In genomic region chr6:48608124-48608523, GRCm38 (mm10) we compare ENCODE assay signal across 27 mouse cellular contexts. TPM values are rescaled to one million over a fixed set of nuclear protein-coding genes. Genes with fewer than 3 reads are reported as not detected.
"Had no signal": no experiment of that assay in that cellular context is flagged by ENCODE, and none has a peak within 500 bp of the region (broad histone marks: within the 10 kb centered on the region; RNA-seq: fewer than 3 reads in every experiment).

No protein-coding gene starts in this region.

- H3K4me2 ChIP-seq: kidney, embryonic 15.5 days; limb, embryonic 12.5 days; limb, embryonic 15.5 days; liver, embryonic 12.5 days; liver, embryonic 15.5 days; midbrain, embryonic 12.5 days; midbrain, embryonic 15.5 days; neural tube, embryonic 12.5 days; neural tube, embryonic 15.5 days; stomach, embryonic 15.5 days had no signal

- H3K27me3 ChIP-seq: kidney, embryonic 15.5 days; limb, embryonic 12.5 days; limb, embryonic 15.5 days; liver, embryonic 12.5 days; liver, embryonic 15.5 days; midbrain, embryonic 12.5 days; midbrain, embryonic 15.5 days; neural tube, embryonic 12.5 days; neural tube, embryonic 15.5 days; stomach, embryonic 15.5 days had no signal

- ATAC-seq: liver, embryonic 12.5 days; midbrain, embryonic 15.5 days had no signal

- H3K4me3 ChIP-seq: kidney, embryonic 15.5 days; limb, embryonic 12.5 days; limb, embryonic 15.5 days; liver, embryonic 12.5 days; liver, embryonic 15.5 days; midbrain, embryonic 12.5 days; midbrain, embryonic 15.5 days; neural tube, embryonic 12.5 days; neural tube, embryonic 15.5 days; stomach, embryonic 15.5 days had no signal

- H3K9me3 ChIP-seq: kidney, embryonic 15.5 days; limb, embryonic 12.5 days; limb, embryonic 15.5 days; liver, embryonic 12.5 days; liver, embryonic 15.5 days; midbrain, embryonic 12.5 days; midbrain, embryonic 15.5 days; neural tube, embryonic 12.5 days; neural tube, embryonic 15.5 days; stomach, embryonic 15.5 days had no signal

- H3K4me1 ChIP-seq: kidney, embryonic 15.5 days; limb, embryonic 12.5 days; limb, embryonic 15.5 days; midbrain, embryonic 12.5 days; stomach, embryonic 15.5 days had no signal

- H3K36me3 ChIP-seq: liver, embryonic 12.5 days; liver, embryonic 15.5 days had no signal

- DNase-seq: kidney, adult 8-10 months; kidney, postnatal 10 days; kidney, postnatal 36 days; left cerebral cortex, postnatal 4 days; lung, adult 2 months; lung, postnatal 14 days; lung, postnatal 4 days; right cerebral cortex, postnatal 25 days; spleen, adult 18-20 months; thymus, postnatal 25 days had no signal

- H3K9ac ChIP-seq: kidney, embryonic 15.5 days; limb, embryonic 12.5 days; limb, embryonic 15.5 days; liver, embryonic 12.5 days; liver, embryonic 15.5 days; midbrain, embryonic 12.5 days; midbrain, embryonic 15.5 days; neural tube, embryonic 12.5 days; neural tube, embryonic 15.5 days; stomach, embryonic 15.5 days had no signal

- H3K27ac ChIP-seq: kidney, embryonic 15.5 days; limb, embryonic 12.5 days; limb, embryonic 15.5 days; liver, embryonic 12.5 days; liver, embryonic 15.5 days; midbrain, embryonic 12.5 days; midbrain, embryonic 15.5 days; neural tube, embryonic 12.5 days; neural tube, embryonic 15.5 days; stomach, embryonic 15.5 days had no signal

RNA-seq across cellular contexts. Expression of gene Gm44965, which starts 14.4 kb away (rescaled TPM):
- total RNA-seq: layer of hippocampus, adult 18-20 months; layer of hippocampus, postnatal 14 days; left cerebral cortex, postnatal 14 days; left cerebral cortex, postnatal 4 days; megakaryocyte progenitor cell, adult 5-6 weeks had no signal
- polyA plus RNA-seq: kidney, embryonic 15.5 days; limb, embryonic 12.5 days; liver, embryonic 12.5 days; liver, embryonic 15.5 days; lung, adult 2 months; lung, embryonic 16.5 days; midbrain, embryonic 15.5 days; neural tube, embryonic 12.5 days; neural tube, embryonic 15.5 days; stomach, embryonic 15.5 days; thymus, postnatal 0 days had no signal

RNA-seq across cellular contexts. Expression of gene Gm45021, which starts 18.7 kb away (rescaled TPM):
- total RNA-seq: layer of hippocampus, adult 18-20 months; layer of hippocampus, postnatal 14 days; left cerebral cortex, adult 8-10 months; left cerebral cortex, postnatal 14 days; left cerebral cortex, postnatal 4 days; megakaryocyte progenitor cell, adult 5-6 weeks had no signal
- polyA plus RNA-seq: kidney, embryonic 15.5 days; limb, embryonic 12.5 days; limb, embryonic 15.5 days; liver, embryonic 12.5 days; liver, embryonic 15.5 days; lung, adult 2 months; lung, embryonic 16.5 days; midbrain, embryonic 12.5 days; midbrain, embryonic 15.5 days; neural tube, embryonic 12.5 days; neural tube, embryonic 15.5 days; stomach, embryonic 15.5 days had no signal
